Mouse (Mus musculus) heart, embryonic 12.5 days (tissue): Measurements from ENCODE around the gene Tnrc6a. TPM values are rescaled to one million over a fixed set of nuclear protein-coding genes. Genes with fewer than 3 reads are reported as not detected.

Experiments used
- ATAC-seq: fragments of 200-750 bp; cut with Nextera tagmentation; 2 replicates; pipeline ENCODE4 v1.8.0; 2017; ENCODE audit warnings: moderate TSS enrichment, moderate library complexity; ENCODE audit not compliant: insufficient number of reproducible peaks, low FRiP score
- H3K27ac ChIP-seq: fragments of 300-500 bp; sonication (generic); 2 replicates; pipeline ENCODE4 v1.5.1; 2016; ENCODE audit warnings: mild to moderate bottlenecking, moderate library complexity; ENCODE audit not compliant: poor library complexity, severe bottlenecking
- H3K27me3 ChIP-seq: fragments of 300-500 bp; sonication (generic); replicated peaks from 2 replicates; pipeline ENCODE4 v1.6.1; 2016; ENCODE audit warnings: mild to moderate bottlenecking, moderate library complexity
- H3K36me3 ChIP-seq: fragments of 300-500 bp; sonication (generic); 2 replicates; pipeline ENCODE4 v1.6.1; 2016; ENCODE audit warnings: mild to moderate bottlenecking, moderate library complexity
- H3K4me1 ChIP-seq: fragments of 300-500 bp; sonication (generic); replicated peaks from 2 replicates; pipeline ENCODE4 v1.6.1; 2016; ENCODE audit warnings: mild to moderate bottlenecking
- H3K4me2 ChIP-seq: fragments of 300-500 bp; sonication (generic); 2 replicates; pipeline ENCODE4 v1.6.1; 2016; ENCODE audit warnings: mild to moderate bottlenecking, moderate library complexity
- H3K4me3 ChIP-seq: fragments of 300-500 bp; sonication (generic); 2 replicates; pipeline ENCODE4 v1.5.1; 2016; ENCODE audit warnings: mild to moderate bottlenecking
- H3K9ac ChIP-seq: fragments of 300-500 bp; sonication (generic); 2 replicates; pipeline ENCODE4 v1.6.1; 2016; ENCODE audit warnings: mild to moderate bottlenecking, moderate library complexity
- H3K9me3 ChIP-seq: fragments of 300-500 bp; sonication (generic); replicated peaks from 2 replicates; pipeline ENCODE4 v1.6.1; 2016; ENCODE audit warnings: mild to moderate bottlenecking, moderate library complexity
- WGBS: fragments of 180-500 bp; shearing (Covaris S2); methylation state at CpG from one replicate; pipeline ENCODE4 v1.1.7; 2016; 5-methylcytosine and 5-hydroxymethylcytosine counted together
- polyA plus RNA-seq: library from polyadenylated mRNA; unstranded; fragments of >200 nt; fragmentation: Nextera tagmentation; extraction: Ambion mirVana; gene quantifications from 2 replicates; pipeline ENCODE4 v1.2.1, GENCODE M21; 2016

Gene Tnrc6a
- polyA plus RNA-seq, 1 experiment from 2014 or later, result 48.9 TPM

GRCm38 (mm10) chr7:123126056-123126455 is 2.4 kb downstream of the Tnrc6a start:
- Histone ChIP-seq H3K9ac (no peak overlapping the region), H3K9me3 (no peaks in the 10 kb centered on the region), H3K36me3 (peaks cover 16% of the 10 kb centered on the region), H3K27ac (no peak overlapping the region), H3K27me3 (no peaks in the 10 kb centered on the region), H3K4me3 (no peak overlapping the region), H3K4me2 (no peak overlapping the region), H3K4me1 (peaks cover 44% of the 10 kb centered on the region)
- WGBS, result 39% methylated on average over 4 of the region's 4 CpGs
- no peak for ATAC-seq

GRCm38 (mm10) chr7:123127301-123127700 is 3.6 kb downstream of the Tnrc6a start:
- no peak overlapping the region for H3K9ac ChIP-seq
- 88% methylated on average over 1 of the region's 1 CpGs for WGBS

GRCm38 (mm10) chr7:123127981-123128380 is 4.3 kb downstream of the Tnrc6a start:
- Histone ChIP-seq H3K27me3 (no peaks in the 10 kb centered on the region), H3K36me3 (peaks cover 19% of the 10 kb centered on the region), H3K4me3 (no peak overlapping the region), H3K9me3 (no peaks in the 10 kb centered on the region), H3K9ac (no peak overlapping the region), H3K4me1 (peaks cover 55% of the 10 kb centered on the region), H3K4me2 (no peak overlapping the region), H3K27ac (no peak overlapping the region)
- ATAC-seq, result no peak
- 20% methylated on average over 1 of the region's 1 CpGs for WGBS

More at GRCm38 (mm10) chr7:123127301-123127700, 3.6 kb downstream of the Tnrc6a start:
- Histone ChIP-seq H3K36me3 (peaks cover 17% of the 10 kb centered on the region), H3K27me3 (no peaks in the 10 kb centered on the region), H3K4me1 (peaks cover 51% of the 10 kb centered on the region), H3K9me3 (no peaks in the 10 kb centered on the region), H3K4me3 (no peak overlapping the region), H3K4me2 (no peak overlapping the region), H3K27ac (no peak overlapping the region)
- no peak for ATAC-seq

GRCm38 (mm10) chr7:123129061-123129460 is 5.4 kb downstream of the Tnrc6a start:
- WGBS, result 79% methylated on average over 2 of the region's 2 CpGs
- H3K27me3 ChIP-seq, result no peaks in the 10 kb centered on the region
- H3K36me3 ChIP-seq, result peaks cover 19% of the 10 kb centered on the region

GRCm38 (mm10) chr7:123130198-123130597 is 6.5 kb downstream of the Tnrc6a start:
- H3K27ac ChIP-seq, result no peak overlapping the region; the same call in 1 of the 2 replicates
- no peaks in the 10 kb centered on the region for H3K9me3 ChIP-seq
- peaks cover 66% of the 10 kb centered on the region for H3K4me1 ChIP-seq
- H3K4me3 ChIP-seq, result no peak overlapping the region
- H3K36me3 ChIP-seq, result peaks cover 19% of the 10 kb centered on the region
- no peak overlapping the region for H3K9ac ChIP-seq
- H3K27me3 ChIP-seq, result no peaks in the 10 kb centered on the region
- 37% methylated on average over 2 of the region's 2 CpGs for WGBS
- no peak for ATAC-seq
- no peak overlapping the region for H3K4me2 ChIP-seq

More at GRCm38 (mm10) chr7:123129061-123129460, 5.4 kb downstream of the Tnrc6a start:
- Histone ChIP-seq H3K4me3 (no peak overlapping the region), H3K4me1 (peaks cover 59% of the 10 kb centered on the region), H3K9ac (no peak overlapping the region), H3K27ac (no peak overlapping the region), H3K4me2 (no peak overlapping the region), H3K9me3 (no peaks in the 10 kb centered on the region)
- no peak for ATAC-seq

- peaks cover 71% of the 10 kb centered on the region for H3K4me1 ChIP-seq
- H3K27me3 ChIP-seq, result no peaks in the 10 kb centered on the region
- no peak overlapping the region for H3K27ac ChIP-seq
- no peaks in the 10 kb centered on the region for H3K9me3 ChIP-seq
- WGBS, result 95% methylated on average over 2 of the region's 2 CpGs
- no peak for ATAC-seq
- no peak overlapping the region for H3K9ac ChIP-seq
- H3K36me3 ChIP-seq, result peaks cover 23% of the 10 kb centered on the region
- H3K4me2 ChIP-seq, result no peak overlapping the region
- no peak overlapping the region for H3K4me3 ChIP-seq
Measured at GRCm38 (mm10) chr7:123132401-123132800, 8.7 kb downstream of the Tnrc6a start.

- H3K4me3 ChIP-seq, result no peak overlapping the region
- ATAC-seq, result no peak
- H3K4me1 ChIP-seq, result peaks cover 64% of the 10 kb centered on the region
- 58% methylated on average over 2 of the region's 2 CpGs for WGBS
- H3K36me3 ChIP-seq, result peaks cover 43% of the 10 kb centered on the region
- H3K27me3 ChIP-seq, result no peaks in the 10 kb centered on the region
- no peak overlapping the region for H3K4me2 ChIP-seq
- no peak overlapping the region for H3K27ac ChIP-seq
- H3K9ac ChIP-seq, result no peak overlapping the region
- H3K9me3 ChIP-seq, result 0 out of 2 replicates have a peak, but pooled peaks cover under 1% of the 10 kb centered on the region
Measured at GRCm38 (mm10) chr7:123134876-123135275, 11.2 kb downstream of the Tnrc6a start.

GRCm38 (mm10) chr7:123135655-123136054 is 12.0 kb downstream of the Tnrc6a start:
- H3K9me3 ChIP-seq, result 0 out of 2 replicates have a peak, but pooled peaks cover 3% of the 10 kb centered on the region
- WGBS, result 81% methylated on average over 3 of the region's 3 CpGs
- no peak for ATAC-seq
- H3K9ac ChIP-seq, result no peak overlapping the region
- peaks cover 44% of the 10 kb centered on the region for H3K36me3 ChIP-seq
- no peak overlapping the region for H3K4me2 ChIP-seq
- H3K4me3 ChIP-seq, result no peak overlapping the region
- H3K27ac ChIP-seq, result no peak overlapping the region
- H3K4me1 ChIP-seq, result peaks cover 60% of the 10 kb centered on the region
- H3K27me3 ChIP-seq, result no peaks in the 10 kb centered on the region

GRCm38 (mm10) chr7:123138001-123138400 is 14.3 kb downstream of the Tnrc6a start:
- Histone ChIP-seq H3K27me3 (no peaks in the 10 kb centered on the region), H3K9me3 (0 out of 2 replicates have a peak, but pooled peaks cover 3% of the 10 kb centered on the region), H3K4me2 (no peak overlapping the region), H3K27ac (no peak overlapping the region), H3K9ac (no peak overlapping the region), H3K4me1 (peaks cover 49% of the 10 kb centered on the region), H3K36me3 (peaks cover 38% of the 10 kb centered on the region), H3K4me3 (no peak overlapping the region)
- WGBS, result 58% methylated on average over 4 of the region's 4 CpGs
- no peak for ATAC-seq

- peaks cover 5% of the 10 kb centered on the region for H3K4me1 ChIP-seq
- no peak for ATAC-seq
- H3K36me3 ChIP-seq, result peaks cover 27% of the 10 kb centered on the region
- WGBS, result 85% methylated on average over 10 of the region's 10 CpGs
- no peaks in the 10 kb centered on the region for H3K9me3 ChIP-seq
- no peak overlapping the region for H3K4me3 ChIP-seq
- no peak overlapping the region for H3K9ac ChIP-seq
- H3K27ac ChIP-seq, result no peak overlapping the region
- H3K27me3 ChIP-seq, result no peaks in the 10 kb centered on the region
- no peak overlapping the region for H3K4me2 ChIP-seq
Measured at GRCm38 (mm10) chr7:123146141-123146846, 22.6 kb downstream of the Tnrc6a start.

- H3K27me3 ChIP-seq, result no peaks in the 10 kb centered on the region
- no peak overlapping the region for H3K4me3 ChIP-seq
- ATAC-seq, result no peak
- H3K27ac ChIP-seq, result no peak overlapping the region
- peaks cover 32% of the 10 kb centered on the region for H3K36me3 ChIP-seq
- no peaks in the 10 kb centered on the region for H3K9me3 ChIP-seq
- no peak overlapping the region for H3K9ac ChIP-seq
- H3K4me1 ChIP-seq, result no peaks in the 10 kb centered on the region
- H3K4me2 ChIP-seq, result no peak overlapping the region
- WGBS, result 95% methylated on average over 2 of the region's 2 CpGs
Measured at GRCm38 (mm10) chr7:123147787-123148186, 24.1 kb downstream of the Tnrc6a start.

- peaks cover 38% of the 10 kb centered on the region for H3K36me3 ChIP-seq
- H3K27ac ChIP-seq, result no peak overlapping the region
- no peaks in the 10 kb centered on the region for H3K9me3 ChIP-seq
- no peak overlapping the region for H3K4me2 ChIP-seq
- H3K4me3 ChIP-seq, result no peak overlapping the region
- no peaks in the 10 kb centered on the region for H3K4me1 ChIP-seq
- 81% methylated on average over 9 of the region's 9 CpGs for WGBS
- H3K27me3 ChIP-seq, result no peaks in the 10 kb centered on the region
- H3K9ac ChIP-seq, result no peak overlapping the region
- no peak for ATAC-seq
Measured at GRCm38 (mm10) chr7:123148935-123149334, 25.2 kb downstream of the Tnrc6a start.
